Mouse (Mus musculus): ENCODE results near the gene Tlx3. TPM values are rescaled to one million over a fixed set of nuclear protein-coding genes. Genes with fewer than 3 reads are reported as not detected.

Tlx3 gene
- polyA plus RNA-seq (2014; fragmentation: Illumina TruSeq; extraction: RNeasy Lipid Tissue Mini Kit (QIAGEN cat#74804); ENCODE audit: insufficient read depth, low read depth, low replicate concordance): not detected

DNA sequence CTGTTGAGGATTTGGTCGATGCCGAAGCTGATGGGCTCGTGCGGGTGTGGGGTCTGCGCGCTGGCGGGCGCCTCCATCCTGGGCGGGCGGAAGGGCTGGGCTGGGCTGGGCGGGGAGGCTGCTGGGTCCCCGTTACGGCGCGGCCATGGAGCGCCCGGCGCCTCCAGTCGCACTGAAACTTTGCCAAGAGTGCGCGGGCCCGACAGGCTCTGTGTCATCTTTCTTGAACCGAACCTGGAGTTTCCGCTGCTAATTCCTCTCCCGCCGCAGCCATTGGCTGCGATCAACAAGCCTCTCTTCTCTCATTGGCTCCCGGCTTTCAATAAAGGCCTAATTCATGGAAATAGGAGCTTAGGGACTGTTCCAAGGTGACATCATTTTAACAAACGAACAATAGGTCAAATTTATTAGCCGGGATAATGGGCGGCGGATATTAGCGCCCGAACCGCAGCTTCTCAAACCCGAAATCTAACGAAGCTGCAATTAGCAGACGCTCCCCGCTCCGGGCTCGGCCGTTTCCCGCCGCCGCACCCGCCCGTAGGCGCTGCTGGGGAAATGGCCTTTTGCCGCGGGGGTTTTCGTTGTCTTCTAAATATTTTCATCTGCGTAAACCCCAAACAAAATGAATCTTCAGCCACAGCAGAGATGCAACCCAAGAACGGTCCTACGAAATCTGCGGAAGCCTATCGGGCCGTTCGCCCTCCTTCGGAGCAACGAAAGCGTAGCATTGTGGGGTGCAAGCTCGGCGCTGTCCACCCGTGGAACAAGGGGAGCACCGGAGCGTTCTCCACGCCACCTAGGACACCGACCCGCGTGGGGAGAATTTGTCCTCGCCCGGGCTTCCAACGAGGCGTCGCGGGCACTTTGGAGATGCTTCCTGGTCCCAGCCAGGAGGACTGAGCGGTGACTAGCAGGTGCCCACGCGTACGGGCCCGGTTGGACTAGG lies at the start of gene Tlx3:
Tlx3 (minus strand) TSS at position 207 of the 946 bp plus-strand sequence.

GRCm38 (mm10) chr11:33162998-33163506 lies 40.3 kb downstream of the Tlx3 start, which contains the start of gene Npm1:
Npm1 (minus strand) TSS chr11:33163206.

Other genes starting within 250 kb of the Tlx3 start
- 6.6 TPM for gene Fgf18, start 56.2 kb downstream of the Tlx3 start, polyA plus RNA-seq (2014; fragmentation: Illumina TruSeq; extraction: RNeasy Lipid Tissue Mini Kit (QIAGEN cat#74804); ENCODE audit: insufficient read depth, low read depth, low replicate concordance)
- 256 TPM for gene Npm1, start 40.4 kb downstream of the Tlx3 start, polyA plus RNA-seq (2014; fragmentation: Illumina TruSeq; extraction: RNeasy Lipid Tissue Mini Kit (QIAGEN cat#74804); ENCODE audit: insufficient read depth, low read depth, low replicate concordance)
- not detected for gene Gm12117, start 73.1 kb upstream of the Tlx3 start, polyA plus RNA-seq (2014; fragmentation: Illumina TruSeq; extraction: RNeasy Lipid Tissue Mini Kit (QIAGEN cat#74804); ENCODE audit: insufficient read depth, low read depth, low replicate concordance)